8 mouse cellular contexts compared by ENCODE assay signal in genomic region chr16:84875012-84875717, GRCm38 (mm10). TPM values are rescaled to one million over a fixed set of nuclear protein-coding genes. Genes with fewer than 3 reads are reported as not detected.
DNase-seq lines count a peak whose midpoint lies in the region; ATAC-seq and TF ChIP-seq lines count a peak whose summit lies in the region.

No protein-coding gene starts in this region.

- TF ChIP-seq POLR2A in cortical plate, adult 2 months (IDR thresholded peaks at IDR 0.05; ENCODE audit: extremely low read depth, insufficient read depth, low read length): peak; percentile 22; the same call in 1 of the 2 replicates

- no peaks in the 10 kb centered on the region for H3K27me3 ChIP-seq in intestine, postnatal 0 days (replicated peaks; ENCODE audit: control insufficient read depth, insufficient read depth, low read length)

- 63% methylated on average over 24 of the region's 24 CpGs for WGBS in intestine, postnatal 0 days

- no peak for ATAC-seq in intestine, postnatal 0 days

- no peak overlapping the region for H3K27ac ChIP-seq in cortical plate, adult 2 months (ENCODE audit: insufficient read depth, low read length)
- no peak overlapping the region for H3K27ac ChIP-seq in intestine, postnatal 0 days (ENCODE audit: low read depth, low read length)

- 0 out of 2 replicates have a peak, but pooled peaks cover 2% of the 10 kb centered on the region for H3K4me1 ChIP-seq in cortical plate, adult 2 months (ENCODE audit: control insufficient read depth, insufficient read depth, low read length)
- H3K4me1 ChIP-seq in intestine, postnatal 0 days (replicated peaks; ENCODE audit: control insufficient read depth, insufficient read depth, low read length): no peaks in the 10 kb centered on the region

- no peaks in the 10 kb centered on the region for H3K9me3 ChIP-seq in intestine, postnatal 0 days (ENCODE audit: control insufficient read depth)

- H3K36me3 ChIP-seq in intestine, postnatal 0 days (ENCODE audit: control insufficient read depth, insufficient read depth): no peaks in the 10 kb centered on the region

- no peak overlapping the region for H3K9ac ChIP-seq in intestine, postnatal 0 days (ENCODE audit: low read depth, low read length)

- H3K4me2 ChIP-seq in intestine, postnatal 0 days (replicated peaks; ENCODE audit: low read depth): peak overlapping the region; percentile 52

- H3K4me3 ChIP-seq in cortical plate, adult 2 months (ENCODE audit: insufficient read depth, low read length): peak overlapping the region; percentile 37
- H3K4me3 ChIP-seq in intestine, postnatal 0 days (ENCODE audit: low read depth, low read length): 0 out of 2 replicates have a peak overlapping the region, but pooled peaks have one; percentile 1

- peak; percentile 51 for DNase-seq in kidney, postnatal 10 days
- DNase-seq in kidney, adult 9 months: no peak
- DNase-seq in lung, postnatal 25 days (ENCODE audit: low spot score): peak; percentile 3
- DNase-seq in spleen, postnatal 14 days (ENCODE audit: low spot score in 2 of 2): no peak
- no peak for DNase-seq in thymus, adult 18-20 months
- DNase-seq in embryo, embryonic 9.5 days (ENCODE audit: extremely low spot score): no peak

- peak; percentile 38 for TF ChIP-seq CTCF in cortical plate, adult 2 months (IDR thresholded peaks at IDR 0.05; ENCODE audit: extremely low read depth, insufficient read depth, low read length)
- peak; percentile 38 for TF ChIP-seq CTCF in intestine, postnatal 0 days (IDR thresholded peaks at IDR 0.05; ENCODE audit: low read depth)

RNA-seq across cellular contexts. Expression of gene Atp5j, which starts 39.7 kb away (rescaled TPM):
- polyA plus RNA-seq in cortical plate, adult 2 months (2012; rRNA removed): 401 and 423 TPM in 2 replicates
- polyA plus RNA-seq in intestine, postnatal 0 days (2015; fragmentation: Nextera tagmentation; extraction: Ambion mirVana): 1,184 and 1,284 TPM in 2 replicates

RNA-seq across cellular contexts. Expression of gene Gabpa, which starts 40.4 kb away (rescaled TPM):
- polyA plus RNA-seq in cortical plate, adult 2 months (2012; rRNA removed): 15.3 and 16.1 TPM in 2 replicates
- polyA plus RNA-seq in intestine, postnatal 0 days (2015; fragmentation: Nextera tagmentation; extraction: Ambion mirVana): 10.8 and 12.1 TPM in 2 replicates

Comparison
In these comparisons a context has a peak if more than half of its experiments do, and no peak if none do; other contexts are left out.
1. DNase-seq: peak in kidney, postnatal 10 days (single experiment) and lung, postnatal 25 days (single experiment); none in kidney, adult 9 months (single experiment), spleen, postnatal 14 days (0 of 2), thymus, adult 18-20 months (0 of 2) and embryo, embryonic 9.5 days (single experiment).